Mouse (Mus musculus) CD8-positive naive resting alpha-beta T cell, adult 2 months (primary cell): ENCODE results near the gene Tmem232.
"Not testable (repeated sequence)": the region's sequence is repeated elsewhere in the genome, so short reads cannot be mapped to it uniquely, and the experiment has no call there.

ENCODE experiments used
- DNase-seq, 2 experiments: peaks; one replicate each; pipeline ENCODE4 v3.0.0; 2022; ENCODE audit warnings: low read depth in 2 of 2, low spot score in 2 of 2

Gene Tmem232

DNA sequence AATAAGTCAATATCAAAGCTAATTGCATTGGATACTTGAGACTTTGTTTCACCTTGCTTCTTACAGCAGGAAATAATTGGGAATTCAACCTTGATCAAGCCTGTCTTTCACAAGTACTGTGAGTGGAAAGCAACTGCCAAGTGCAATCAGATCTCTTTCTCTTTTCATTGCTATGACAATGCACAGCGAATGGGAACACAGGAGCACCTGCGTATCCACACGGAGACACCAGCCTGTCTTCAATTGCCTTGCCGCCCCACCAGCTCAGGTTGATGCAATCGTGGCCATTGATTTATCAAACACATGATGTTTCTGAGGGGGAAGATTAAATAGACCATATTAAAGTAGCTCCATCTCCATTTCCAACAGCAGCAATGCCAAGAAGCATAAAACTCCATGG, 296.9 kb downstream of the Tmem232 start:
- DNase-seq = no peak

DNA sequence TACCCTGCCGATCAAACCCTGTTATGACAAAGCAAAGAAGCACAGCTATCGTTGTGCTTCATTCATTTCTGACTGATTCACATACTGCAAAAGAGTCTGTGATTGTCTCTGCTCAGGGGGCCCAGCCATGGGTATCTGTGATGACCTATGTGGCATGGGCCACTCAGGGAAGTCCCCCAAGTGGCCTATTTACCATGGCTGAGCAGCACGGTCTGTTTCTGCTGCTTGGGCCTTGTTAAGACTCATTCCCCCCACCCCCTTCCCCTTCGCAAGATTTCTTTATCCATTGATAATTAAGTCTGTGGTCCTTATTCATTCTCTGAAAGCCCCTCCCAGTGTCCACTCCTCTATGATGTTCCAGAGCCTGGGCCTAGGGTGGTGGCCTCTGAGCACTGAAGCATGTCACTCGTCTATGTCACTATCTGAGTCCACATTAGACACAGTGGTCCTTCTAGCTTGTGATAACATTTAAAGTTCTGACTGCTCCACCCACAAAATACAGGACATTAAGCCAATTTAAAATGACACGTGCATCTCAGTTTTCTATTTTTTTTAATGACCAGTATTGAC, 315.1 kb downstream of the Tmem232 start:
- no peak for DNase-seq

DNA sequence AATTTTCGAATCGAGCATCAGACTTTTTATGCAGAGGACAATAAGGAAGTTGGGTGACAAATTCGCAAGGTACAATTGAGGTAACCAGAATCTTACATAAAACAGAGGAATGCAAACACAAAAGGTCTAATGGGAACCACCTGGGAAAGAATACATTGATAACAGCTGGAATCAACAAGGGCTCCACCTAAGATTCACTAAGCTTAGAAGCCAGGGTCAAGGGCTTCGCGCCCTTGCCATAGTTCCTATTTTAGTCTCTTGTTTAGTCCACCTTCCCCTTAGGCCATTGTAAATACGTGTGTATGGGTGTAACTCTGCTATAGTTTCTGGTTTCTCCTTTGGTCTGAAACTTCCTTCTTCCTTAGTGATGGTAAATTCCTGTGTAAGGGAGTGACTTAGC, 318.9 kb downstream of the Tmem232 start:
- not testable (repeated sequence) for DNase-seq
